Mouse (Mus musculus): Measurements from ENCODE around the gene Hydin. TPM values are rescaled to one million over a fixed set of nuclear protein-coding genes. Genes with fewer than 3 reads are reported as not detected.

Hydin gene
- total and polyA plus RNA-seq, 3 experiments: 0.05 TPM; not detected in 2

GRCm38 (mm10) chr8:110404516-110404915 is 137.7 kb downstream of the Hydin start:
- Histone ChIP-seq H3K4me1 (ENCODE audit: insufficient read depth, low read depth, low read length) (no peaks in the 10 kb centered on the region), H3K27me3 (ENCODE audit: insufficient read depth, low read length) (no peaks in the 10 kb centered on the region), H3K36me3 (replicated peaks) (no peaks in the 10 kb centered on the region), H3K9me3 (replicated peaks) (peaks cover 38% of the 10 kb centered on the region), H3K4me3 (ENCODE audit: low read depth, low read length) (no peak overlapping the region)
- no peak for TF ChIP-seq POLR2AphosphoS5 (IDR thresholded peaks at IDR 0.05; ENCODE audit: insufficient replicate concordance, low read depth, low read length)
- no peak for TF ChIP-seq GATA2 (IDR thresholded peaks at IDR 0.05; ENCODE audit: borderline replicate concordance, low read depth, low read length)
- no peak for TF ChIP-seq GATA1 (IDR thresholded peaks at IDR 0.05; ENCODE audit: borderline replicate concordance, low read length)
- TF ChIP-seq CTCF (IDR thresholded peaks at IDR 0.05; ENCODE audit: low read depth, low read length): no peak
- ATAC-seq (ENCODE audit: extremely low read depth, insufficient number of reproducible peaks, low FRiP score, poor library complexity, severe bottlenecking) (no peak), DNase-seq (ENCODE audit: low spot score) (no peak)

DNA sequence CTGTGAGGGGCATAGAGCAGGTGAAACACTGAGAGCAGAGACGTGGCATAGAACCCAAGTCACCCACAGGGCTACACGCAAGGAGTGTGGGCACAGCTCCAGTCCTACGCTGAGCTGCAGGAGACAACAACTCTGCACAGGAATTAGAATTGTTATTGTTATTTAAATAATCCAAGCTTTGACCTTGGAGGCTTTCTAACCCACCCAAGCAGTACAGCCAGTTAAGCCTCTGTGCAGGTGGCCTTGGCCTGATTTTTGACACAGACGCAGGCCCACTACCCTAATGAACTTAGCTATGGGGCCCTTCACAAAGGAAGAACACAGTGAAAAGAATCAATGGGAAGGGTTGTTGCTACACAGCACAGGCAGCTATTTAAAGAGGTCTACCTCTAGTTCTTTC is 148.3 kb downstream of the Hydin start:
- Histone ChIP-seq H3K9me3 (replicated peaks) (peaks cover 58% of the 10 kb centered on the region), H3K4me3 (ENCODE audit: low read depth, low read length) (no peak overlapping the region), H3K36me3 (replicated peaks) (no peaks in the 10 kb centered on the region), H3K27me3 (ENCODE audit: insufficient read depth, low read length) (no peaks in the 10 kb centered on the region), H3K4me1 (ENCODE audit: insufficient read depth, low read depth, low read length) (no peaks in the 10 kb centered on the region)
- no peak for DNase-seq (ENCODE audit: low spot score)
- TF ChIP-seq POLR2AphosphoS5 (IDR thresholded peaks at IDR 0.05; ENCODE audit: insufficient replicate concordance, low read depth, low read length) (no peak), CTCF (IDR thresholded peaks at IDR 0.05; ENCODE audit: low read depth, low read length) (no peak), GATA1 (IDR thresholded peaks at IDR 0.05; ENCODE audit: borderline replicate concordance, low read length) (no peak), TAL1 (conservative IDR thresholded peaks at IDR 0.05; ENCODE audit: low read depth, low read length) (no peak), GATA2 (IDR thresholded peaks at IDR 0.05; ENCODE audit: borderline replicate concordance, low read depth, low read length) (no peak)
- ATAC-seq (ENCODE audit: extremely low read depth, insufficient number of reproducible peaks, low FRiP score, poor library complexity, severe bottlenecking): no peak

- TF ChIP-seq TAL1 (conservative IDR thresholded peaks at IDR 0.05; ENCODE audit: low read depth, low read length) (no peak), POLR2AphosphoS5 (IDR thresholded peaks at IDR 0.05; ENCODE audit: insufficient replicate concordance, low read depth, low read length) (no peak), GATA2 (IDR thresholded peaks at IDR 0.05; ENCODE audit: borderline replicate concordance, low read depth, low read length) (no peak), CTCF (IDR thresholded peaks at IDR 0.05; ENCODE audit: low read depth, low read length) (no peak)
- no peak for DNase-seq (ENCODE audit: low spot score)
- Histone ChIP-seq H3K9me3 (replicated peaks) (peaks cover 53% of the 10 kb centered on the region), H3K4me1 (ENCODE audit: insufficient read depth, low read depth, low read length) (no peaks in the 10 kb centered on the region), H3K27me3 (ENCODE audit: insufficient read depth, low read length) (no peaks in the 10 kb centered on the region), H3K4me3 (ENCODE audit: low read depth, low read length) (no peak overlapping the region), H3K36me3 (replicated peaks) (no peaks in the 10 kb centered on the region)
- ATAC-seq (ENCODE audit: extremely low read depth, insufficient number of reproducible peaks, low FRiP score, poor library complexity, severe bottlenecking): no peak
These were observed 150.2 kb downstream of the Hydin start for GRCm38 (mm10) chr8:110416931-110417330.

DNA sequence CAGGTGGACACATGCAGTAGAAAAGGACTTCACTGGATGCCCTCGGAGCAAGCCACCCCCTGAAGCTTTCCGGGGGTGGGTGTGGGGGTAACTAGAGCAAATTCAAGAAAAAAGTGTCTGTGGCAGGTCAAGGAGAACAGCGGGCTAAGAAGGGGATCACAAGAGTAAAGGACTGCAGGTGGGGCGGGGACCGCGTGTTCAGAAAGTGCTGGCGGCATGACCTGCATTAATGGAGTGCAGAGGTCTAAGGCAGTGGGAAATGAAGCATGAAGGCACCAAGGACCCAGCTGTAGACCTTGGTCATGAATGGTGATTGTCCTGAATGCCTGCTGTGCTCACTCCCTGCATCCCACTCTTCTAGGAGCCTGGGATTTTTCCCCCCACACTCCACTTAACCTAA is 151.0 kb downstream of the Hydin start:
- Histone ChIP-seq H3K4me1 (ENCODE audit: insufficient read depth, low read depth, low read length) (no peaks in the 10 kb centered on the region), H3K4me3 (ENCODE audit: low read depth, low read length) (no peak overlapping the region), H3K36me3 (replicated peaks) (no peaks in the 10 kb centered on the region), H3K9me3 (replicated peaks) (peaks cover 59% of the 10 kb centered on the region), H3K27me3 (ENCODE audit: insufficient read depth, low read length) (no peaks in the 10 kb centered on the region)
- TF ChIP-seq TAL1 (conservative IDR thresholded peaks at IDR 0.05; ENCODE audit: low read depth, low read length): no peak
- TF ChIP-seq POLR2AphosphoS5 (IDR thresholded peaks at IDR 0.05; ENCODE audit: insufficient replicate concordance, low read depth, low read length): no peak
- no peak for TF ChIP-seq CTCF (IDR thresholded peaks at IDR 0.05; ENCODE audit: low read depth, low read length)
- no peak for TF ChIP-seq GATA2 (IDR thresholded peaks at IDR 0.05; ENCODE audit: borderline replicate concordance, low read depth, low read length)
- TF ChIP-seq GATA1 (IDR thresholded peaks at IDR 0.05; ENCODE audit: borderline replicate concordance, low read length): no peak
- DNase-seq (ENCODE audit: low spot score): no peak
- ATAC-seq (ENCODE audit: extremely low read depth, insufficient number of reproducible peaks, low FRiP score, poor library complexity, severe bottlenecking): no peak

DNA sequence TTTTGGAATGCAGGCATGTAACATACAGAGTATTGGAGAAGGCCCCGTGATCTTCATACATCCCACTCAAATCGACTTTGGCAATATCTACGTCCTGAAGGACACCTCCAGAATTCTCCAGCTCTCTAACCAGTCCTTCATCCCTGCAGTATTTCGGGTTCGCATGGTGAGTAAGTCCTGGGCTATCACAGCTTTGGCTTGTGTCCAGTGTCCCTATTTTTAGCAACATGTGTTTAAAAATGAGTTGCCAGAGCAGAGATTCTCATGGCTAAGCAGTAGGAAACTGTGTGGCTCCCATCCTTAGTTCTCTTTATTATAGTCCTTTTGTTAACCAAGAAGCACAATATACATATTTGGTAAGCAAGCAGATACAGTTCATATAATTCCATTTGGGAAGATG is 152.9 kb downstream of the Hydin start:
- Histone ChIP-seq H3K36me3 (replicated peaks) (no peaks in the 10 kb centered on the region), H3K27me3 (ENCODE audit: insufficient read depth, low read length) (no peaks in the 10 kb centered on the region), H3K4me3 (ENCODE audit: low read depth, low read length) (no peak overlapping the region), H3K9me3 (replicated peaks) (peaks cover 57% of the 10 kb centered on the region), H3K4me1 (ENCODE audit: insufficient read depth, low read depth, low read length) (no peaks in the 10 kb centered on the region)
- DNase-seq (ENCODE audit: low spot score): no peak
- TF ChIP-seq TAL1 (conservative IDR thresholded peaks at IDR 0.05; ENCODE audit: low read depth, low read length) (no peak), CTCF (IDR thresholded peaks at IDR 0.05; ENCODE audit: low read depth, low read length) (no peak), GATA1 (IDR thresholded peaks at IDR 0.05; ENCODE audit: borderline replicate concordance, low read length) (no peak), GATA2 (IDR thresholded peaks at IDR 0.05; ENCODE audit: borderline replicate concordance, low read depth, low read length) (no peak), POLR2AphosphoS5 (IDR thresholded peaks at IDR 0.05; ENCODE audit: insufficient replicate concordance, low read depth, low read length) (no peak)
- no peak for ATAC-seq (ENCODE audit: extremely low read depth, insufficient number of reproducible peaks, low FRiP score, poor library complexity, severe bottlenecking)

GRCm38 (mm10) chr8:110420221-110420620 is 153.4 kb downstream of the Hydin start:
- no peaks in the 10 kb centered on the region for H3K4me1 ChIP-seq (ENCODE audit: insufficient read depth, low read depth, low read length)
- ATAC-seq (ENCODE audit: extremely low read depth, insufficient number of reproducible peaks, low FRiP score, poor library complexity, severe bottlenecking) (no peak), DNase-seq (ENCODE audit: low spot score) (no peak)
- no peak overlapping the region for H3K4me3 ChIP-seq (ENCODE audit: low read depth, low read length)
- no peaks in the 10 kb centered on the region for H3K27me3 ChIP-seq (ENCODE audit: insufficient read depth, low read length)
- H3K9me3 ChIP-seq (replicated peaks): peaks cover 56% of the 10 kb centered on the region
- no peak for TF ChIP-seq GATA2 (IDR thresholded peaks at IDR 0.05; ENCODE audit: borderline replicate concordance, low read depth, low read length)
- no peak for TF ChIP-seq CTCF (IDR thresholded peaks at IDR 0.05; ENCODE audit: low read depth, low read length)
- no peak for TF ChIP-seq TAL1 (conservative IDR thresholded peaks at IDR 0.05; ENCODE audit: low read depth, low read length)
- no peak for TF ChIP-seq GATA1 (IDR thresholded peaks at IDR 0.05; ENCODE audit: borderline replicate concordance, low read length)
- TF ChIP-seq POLR2AphosphoS5 (IDR thresholded peaks at IDR 0.05; ENCODE audit: insufficient replicate concordance, low read depth, low read length): no peak
- H3K36me3 ChIP-seq (replicated peaks): no peaks in the 10 kb centered on the region
